Mouse (Mus musculus): ENCODE data around the gene Arhgdia. TPM values are rescaled to one million over a fixed set of nuclear protein-coding genes. Genes with fewer than 3 reads are reported as not detected.

The Arhgdia gene
- polyA plus RNA-seq, 1 experiment from 2014 or later: 449 TPM

DNA sequence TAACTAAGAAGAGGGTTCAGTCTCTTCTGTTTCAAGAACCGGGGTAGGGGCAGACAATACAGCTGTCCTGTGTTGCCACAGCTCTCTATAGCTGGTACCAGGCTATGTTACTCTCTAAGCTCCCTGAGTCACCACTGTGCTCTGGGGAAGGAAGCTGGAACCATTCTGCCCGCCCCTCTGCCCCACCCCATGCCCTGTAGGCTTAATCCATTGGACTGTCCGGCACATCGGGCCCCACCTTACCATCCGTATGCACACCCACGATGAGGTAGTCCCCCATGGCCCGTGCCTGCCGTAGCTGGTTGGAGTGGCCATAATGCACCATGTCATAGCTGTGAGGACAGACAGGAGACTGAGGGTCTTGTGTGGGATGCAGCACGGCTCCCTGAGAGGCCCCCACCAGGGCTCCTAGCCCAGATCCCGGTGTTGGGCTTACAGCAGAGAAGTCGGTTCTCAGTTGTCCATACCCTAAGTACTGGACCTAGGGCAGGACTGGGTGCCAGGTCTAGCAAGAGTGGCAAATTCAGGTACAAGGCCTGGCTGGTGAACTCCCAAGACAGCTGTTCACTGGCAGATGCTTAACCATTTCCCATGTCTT lies 34.3 kb upstream of the Arhgdia start:
- Histone ChIP-seq H3K4me3 (ENCODE audit: low read depth, low read length) (no peak overlapping the region), H3K9ac (ENCODE audit: low read length) (peak overlapping the region; percentile 7; the same call in 1 of the 2 replicates), H3K27ac (ENCODE audit: low read depth, low read length) (no peak overlapping the region), H3K36me3 (ENCODE audit: control insufficient read depth, insufficient read depth, low read length) (peaks cover 62% of the 10 kb centered on the region), H3K27me3 (replicated peaks; ENCODE audit: control insufficient read depth, insufficient read depth, low read length) (no peaks in the 10 kb centered on the region), H3K4me2 (ENCODE audit: low read length) (no peak overlapping the region), H3K4me1 (ENCODE audit: control insufficient read depth, insufficient read depth, low read length) (peaks cover 8% of the 10 kb centered on the region), H3K9me3 (replicated peaks; ENCODE audit: control insufficient read depth, low read length) (no peaks in the 10 kb centered on the region)
- ATAC-seq (no peak), DNase-seq (ENCODE audit: low spot score) (no peak)
- WGBS: 93% methylated on average over 11 of the region's 11 CpGs

- Histone ChIP-seq H3K4me2 (ENCODE audit: low read length) (no peak overlapping the region), H3K9ac (ENCODE audit: low read length) (no peak overlapping the region), H3K36me3 (ENCODE audit: control insufficient read depth, insufficient read depth, low read length) (peaks cover 62% of the 10 kb centered on the region), H3K9me3 (replicated peaks; ENCODE audit: control insufficient read depth, low read length) (no peaks in the 10 kb centered on the region), H3K4me3 (ENCODE audit: low read depth, low read length) (no peak overlapping the region), H3K27ac (ENCODE audit: low read depth, low read length) (no peak overlapping the region), H3K4me1 (ENCODE audit: control insufficient read depth, insufficient read depth, low read length) (peaks cover 8% of the 10 kb centered on the region), H3K27me3 (replicated peaks; ENCODE audit: control insufficient read depth, insufficient read depth, low read length) (no peaks in the 10 kb centered on the region)
- no peak for DNase-seq (ENCODE audit: low spot score)
- no peak for ATAC-seq
- 99% methylated on average over 6 of the region's 6 CpGs for WGBS
Measured at GRCm38 (mm10) chr11:120615167-120615566, 33.7 kb upstream of the Arhgdia start.

DNA sequence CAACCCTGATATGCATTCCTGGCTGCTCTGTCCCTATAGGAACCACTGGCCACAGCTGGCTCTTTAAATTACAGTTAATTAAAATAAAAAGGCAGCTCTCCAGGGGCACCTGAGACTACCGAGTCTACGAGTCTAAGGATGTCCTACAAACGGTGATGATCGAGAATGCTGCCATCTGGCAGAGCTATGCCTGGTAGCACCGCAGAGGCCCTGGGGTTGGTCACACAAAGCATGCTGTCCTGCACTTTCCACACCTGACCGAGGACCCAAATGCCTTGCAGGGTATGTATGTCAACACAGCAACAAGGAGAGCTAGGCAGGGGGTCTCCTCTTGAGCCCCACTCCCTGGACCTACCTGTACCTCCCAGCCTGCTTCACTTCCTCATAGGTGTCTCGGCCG lies 32.6 kb upstream of the Arhgdia start:
- Histone ChIP-seq H3K9ac (ENCODE audit: low read length) (no peak overlapping the region), H3K9me3 (replicated peaks; ENCODE audit: control insufficient read depth, low read length) (no peaks in the 10 kb centered on the region), H3K27me3 (replicated peaks; ENCODE audit: control insufficient read depth, insufficient read depth, low read length) (0 out of 2 replicates have a peak, but pooled peaks cover 3% of the 10 kb centered on the region), H3K4me2 (ENCODE audit: low read length) (no peak overlapping the region), H3K36me3 (ENCODE audit: control insufficient read depth, insufficient read depth, low read length) (peaks cover 60% of the 10 kb centered on the region), H3K4me1 (ENCODE audit: control insufficient read depth, insufficient read depth, low read length) (peaks cover 8% of the 10 kb centered on the region), H3K27ac (ENCODE audit: low read depth, low read length) (no peak overlapping the region), H3K4me3 (ENCODE audit: low read depth, low read length) (no peak overlapping the region)
- 86% methylated on average over 8 of the region's 8 CpGs for WGBS
- DNase-seq (ENCODE audit: low spot score) (no peak), ATAC-seq (no peak)

DNA sequence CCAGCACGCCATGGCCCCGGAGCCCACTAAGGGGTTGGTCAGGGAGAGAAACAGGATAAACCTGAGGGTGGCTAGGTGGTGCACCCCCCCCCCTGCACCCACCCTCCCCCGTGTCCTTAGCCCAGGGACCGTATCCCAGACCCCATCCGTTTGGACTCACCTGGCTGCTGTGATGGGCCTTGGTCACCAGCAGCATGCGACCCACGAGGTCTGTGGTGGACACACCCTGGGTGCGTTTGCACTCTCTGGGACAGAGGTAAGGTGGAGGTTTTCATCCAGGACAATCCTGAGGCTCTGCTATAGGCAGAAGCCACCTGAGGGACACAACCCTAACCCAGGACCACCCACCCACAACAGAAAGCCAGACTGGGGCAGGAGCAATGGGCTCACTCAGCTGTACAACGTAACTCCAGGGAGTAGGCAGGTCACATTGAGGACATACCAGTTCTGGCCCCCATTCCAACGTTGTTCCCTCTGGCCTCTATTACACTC lies 32.1 kb upstream of the Arhgdia start:
- Histone ChIP-seq H3K27me3 (replicated peaks; ENCODE audit: control insufficient read depth, insufficient read depth, low read length) (0 out of 2 replicates have a peak, but pooled peaks cover 8% of the 10 kb centered on the region), H3K4me3 (ENCODE audit: low read depth, low read length) (no peak overlapping the region), H3K9me3 (replicated peaks; ENCODE audit: control insufficient read depth, low read length) (no peaks in the 10 kb centered on the region), H3K4me1 (ENCODE audit: control insufficient read depth, insufficient read depth, low read length) (peaks cover 9% of the 10 kb centered on the region), H3K4me2 (ENCODE audit: low read length) (no peak overlapping the region), H3K27ac (ENCODE audit: low read depth, low read length) (no peak overlapping the region), H3K36me3 (ENCODE audit: control insufficient read depth, insufficient read depth, low read length) (peaks cover 55% of the 10 kb centered on the region), H3K9ac (ENCODE audit: low read length) (no peak overlapping the region)
- 86% methylated on average over 10 of the region's 10 CpGs for WGBS
- no peak for ATAC-seq
- no peak for DNase-seq (ENCODE audit: low spot score)

GRCm38 (mm10) chr11:120612763-120613162 lies 31.3 kb upstream of the Arhgdia start:
- DNase-seq (ENCODE audit: low spot score) (peak; percentile 62), ATAC-seq (no peak)
- Histone ChIP-seq H3K9ac (ENCODE audit: low read length) (no peak overlapping the region), H3K4me2 (ENCODE audit: low read length) (no peak overlapping the region), H3K4me1 (ENCODE audit: control insufficient read depth, insufficient read depth, low read length) (peaks cover 12% of the 10 kb centered on the region), H3K36me3 (ENCODE audit: control insufficient read depth, insufficient read depth, low read length) (peaks cover 50% of the 10 kb centered on the region), H3K9me3 (replicated peaks; ENCODE audit: control insufficient read depth, low read length) (no peaks in the 10 kb centered on the region), H3K4me3 (ENCODE audit: low read depth, low read length) (no peak overlapping the region), H3K27me3 (replicated peaks; ENCODE audit: control insufficient read depth, insufficient read depth, low read length) (0 out of 2 replicates have a peak, but pooled peaks cover 9% of the 10 kb centered on the region), H3K27ac (ENCODE audit: low read depth, low read length) (no peak overlapping the region)
- 44% methylated on average over 6 of the region's 6 CpGs for WGBS

- 83% methylated on average over 9 of the region's 9 CpGs for WGBS
- Histone ChIP-seq H3K9me3 (replicated peaks; ENCODE audit: control insufficient read depth, low read length) (no peaks in the 10 kb centered on the region), H3K4me2 (ENCODE audit: low read length) (no peak overlapping the region), H3K4me3 (ENCODE audit: low read depth, low read length) (no peak overlapping the region), H3K4me1 (ENCODE audit: control insufficient read depth, insufficient read depth, low read length) (peaks cover 4% of the 10 kb centered on the region; the same call in 1 of the 2 replicates), H3K36me3 (ENCODE audit: control insufficient read depth, insufficient read depth, low read length) (peaks cover 66% of the 10 kb centered on the region), H3K27me3 (replicated peaks; ENCODE audit: control insufficient read depth, insufficient read depth, low read length) (0 out of 2 replicates have a peak, but pooled peaks cover 9% of the 10 kb centered on the region), H3K9ac (ENCODE audit: low read length) (no peak overlapping the region), H3K27ac (ENCODE audit: low read depth, low read length) (no peak overlapping the region)
- ATAC-seq (no peak), DNase-seq (ENCODE audit: low spot score) (no peak)
Measured at GRCm38 (mm10) chr11:120610477-120611046, 29.1 kb upstream of the Arhgdia start.

DNA sequence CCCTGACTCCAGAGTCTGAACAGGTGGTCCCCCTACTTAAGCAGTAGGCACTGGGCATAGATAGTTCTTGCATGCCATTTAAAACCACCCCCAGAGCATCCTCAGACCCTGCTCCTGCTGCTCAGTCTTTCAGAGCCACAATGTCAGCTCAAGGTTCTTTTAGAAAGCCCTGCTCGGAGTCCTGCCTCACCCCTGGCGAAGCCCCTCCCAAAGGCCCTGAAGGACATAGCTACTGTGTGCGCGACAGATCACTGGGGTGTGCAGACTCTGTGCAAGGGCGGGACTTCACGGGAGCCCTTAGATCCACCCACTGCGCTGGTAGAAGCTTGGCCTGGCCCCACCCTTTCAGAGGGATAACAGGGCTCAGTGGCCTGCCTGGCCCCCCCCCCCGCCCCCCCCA lies 27.8 kb upstream of the Arhgdia start:
- Histone ChIP-seq H3K27ac (ENCODE audit: low read depth, low read length) (no peak overlapping the region), H3K4me2 (ENCODE audit: low read length) (no peak overlapping the region), H3K9me3 (replicated peaks; ENCODE audit: control insufficient read depth, low read length) (no peaks in the 10 kb centered on the region), H3K36me3 (ENCODE audit: control insufficient read depth, insufficient read depth, low read length) (peaks cover 74% of the 10 kb centered on the region), H3K4me1 (ENCODE audit: control insufficient read depth, insufficient read depth, low read length) (peaks cover 4% of the 10 kb centered on the region; the same call in 1 of the 2 replicates), H3K27me3 (replicated peaks; ENCODE audit: control insufficient read depth, insufficient read depth, low read length) (0 out of 2 replicates have a peak, but pooled peaks cover 9% of the 10 kb centered on the region), H3K9ac (ENCODE audit: low read length) (no peak overlapping the region), H3K4me3 (ENCODE audit: low read depth, low read length) (no peak overlapping the region)
- no peak for DNase-seq (ENCODE audit: low spot score)
- no peak for ATAC-seq
- 28% methylated on average over 8 of the region's 8 CpGs for WGBS

GRCm38 (mm10) chr11:120608241-120609034 lies 27.0 kb upstream of the Arhgdia start, which contains the start of gene Npb:
Npb (plus strand) TSS chr11:120608477.
- H3K4me1 ChIP-seq (ENCODE audit: control insufficient read depth, insufficient read depth, low read length): peaks cover 4% of the 10 kb centered on the region; the same call in 1 of the 2 replicates
- H3K36me3 ChIP-seq (ENCODE audit: control insufficient read depth, insufficient read depth, low read length): peaks cover 76% of the 10 kb centered on the region
- 0 out of 2 replicates have a peak, but pooled peaks cover 9% of the 10 kb centered on the region for H3K27me3 ChIP-seq (replicated peaks; ENCODE audit: control insufficient read depth, insufficient read depth, low read length)
- no peak for DNase-seq (ENCODE audit: low spot score)
- ATAC-seq: no peak
- peak within 1 kb of the TSS; percentile 37 for H3K9ac ChIP-seq (ENCODE audit: low read length)
- 0 out of 2 replicates have a peak within 1 kb of the TSS, but pooled peaks have one; percentile 9 for H3K4me3 ChIP-seq (ENCODE audit: low read depth, low read length)
- peak within 1 kb of the TSS; percentile 35 for H3K4me2 ChIP-seq (ENCODE audit: low read length)
- 8% methylated on average over 45 of the region's 45 CpGs for WGBS
- H3K9me3 ChIP-seq (replicated peaks; ENCODE audit: control insufficient read depth, low read length): no peaks in the 10 kb centered on the region
- no peak within 1 kb of the TSS for H3K27ac ChIP-seq (ENCODE audit: low read depth, low read length)
